Mouse (Mus musculus) frontal cortex, postnatal 10 days (tissue): ENCODE results near the gene Ipmk.
"Not testable (repeated sequence)": the region's sequence is repeated elsewhere in the genome, so short reads cannot be mapped to it uniquely, and the experiment has no call there.

ENCODE experiments used
- DNase-seq, 2 experiments: peaks; one replicate each; pipeline ENCODE4 v3.0.0; 2022; ENCODE audit warnings: low spot score in 2 of 2, mixed read lengths in 1 of 2

Gene Ipmk

GRCm38 (mm10) chr10:71371881-71372280 lies 24.3 kb downstream of the Ipmk start:
- DNase-seq: no peak

GRCm38 (mm10) chr10:71373706-71374105 lies 26.1 kb downstream of the Ipmk start:
- no peak for DNase-seq

- no peak for DNase-seq
These were observed 28.5 kb downstream of the Ipmk start for GRCm38 (mm10) chr10:71376014-71376413.

GRCm38 (mm10) chr10:71380406-71380805 lies 32.8 kb downstream of the Ipmk start:
- no peak for DNase-seq

GRCm38 (mm10) chr10:71381471-71382033 lies 34.0 kb downstream of the Ipmk start:
- no peak for DNase-seq

- no peak for DNase-seq
These were observed 34.5 kb downstream of the Ipmk start for GRCm38 (mm10) chr10:71382109-71382508.

GRCm38 (mm10) chr10:71382858-71383551 lies 35.4 kb downstream of the Ipmk start:
- DNase-seq: no peak

GRCm38 (mm10) chr10:71383552-71383924 lies 36.0 kb downstream of the Ipmk start:
- DNase-seq: not testable (repeated sequence)

GRCm38 (mm10) chr10:71384159-71385044 lies 36.8 kb downstream of the Ipmk start:
- DNase-seq: no peak

GRCm38 (mm10) chr10:71389311-71389710 lies 41.7 kb downstream of the Ipmk start:
- DNase-seq: no peak

GRCm38 (mm10) chr10:71398383-71399145 lies 51.0 kb downstream of the Ipmk start:
- no peak for DNase-seq

- no peak for DNase-seq
These were observed 51.8 kb downstream of the Ipmk start for GRCm38 (mm10) chr10:71399399-71399798.

GRCm38 (mm10) chr10:71399987-71400386 lies 52.4 kb downstream of the Ipmk start:
- no peak for DNase-seq

- DNase-seq: peak in 1 of 2 experiments; percentile 19
These were observed 53.5 kb downstream of the Ipmk start for GRCm38 (mm10) chr10:71400818-71401646.

GRCm38 (mm10) chr10:71403638-71404037 lies 56.1 kb downstream of the Ipmk start:
- DNase-seq: no peak

GRCm38 (mm10) chr10:71405523-71406217 lies 58.1 kb downstream of the Ipmk start:
- DNase-seq: no peak

GRCm38 (mm10) chr10:71409948-71410347 lies 62.4 kb downstream of the Ipmk start:
- no peak for DNase-seq

GRCm38 (mm10) chr10:71413401-71413800 lies 65.8 kb downstream of the Ipmk start:
- no peak for DNase-seq

GRCm38 (mm10) chr10:71421531-71421930 lies 74.0 kb downstream of the Ipmk start:
- no peak for DNase-seq
